9 mouse cellular contexts compared by ENCODE assay signal in the genomic region with DNA sequence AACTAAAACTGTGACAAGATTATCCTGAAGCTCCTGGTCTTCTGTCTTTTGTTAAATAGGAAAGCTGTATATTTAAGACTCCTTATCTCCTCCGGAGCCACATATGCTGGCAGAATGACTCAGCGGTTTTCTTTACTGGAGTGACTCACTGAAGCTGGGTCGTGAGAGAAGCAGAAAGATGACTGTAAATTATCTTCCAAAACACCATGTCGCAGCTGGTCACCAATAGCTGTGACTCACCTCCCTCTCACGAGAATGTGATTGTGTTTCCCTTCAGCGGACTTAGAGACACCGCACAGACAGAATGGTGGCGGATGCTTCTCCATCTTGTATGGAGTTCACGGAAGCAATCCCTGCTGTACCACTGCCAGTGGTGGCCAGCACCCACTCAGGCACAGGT. TPM values are rescaled to one million over a fixed set of nuclear protein-coding genes. Genes with fewer than 3 reads are reported as not detected.
A peak's percentile ranks its signal among the peaks of the same experiment; 100 is the strongest.
DNase-seq lines count a peak whose midpoint lies in the region; ATAC-seq lines count a peak whose summit lies in the region.
"Had no signal": no experiment of that assay in that cellular context is flagged by ENCODE, and none has a peak within 500 bp of the region (broad histone marks: within the 10 kb centered on the region; RNA-seq: fewer than 3 reads in every experiment).

No protein-coding gene starts in this region.

- intact Hi-C loops in left cerebral cortex, postnatal 25 days (cut with DNase I): no loop called here

- DNase-seq in embryo, embryonic 10.5 days (ENCODE audit: low spot score): peak; percentile 36
- no peak for DNase-seq in embryo, embryonic 9.5 days (ENCODE audit: extremely low spot score)
- DNase-seq in urinary bladder, postnatal 36 days (ENCODE audit: low spot score in 2 of 2): peak; percentile 23 to 28
- DNase-seq in urinary bladder, postnatal 4 days (ENCODE audit: low spot score in 2 of 2): no peak
- DNase-seq in left cerebral cortex, postnatal 25 days (ENCODE audit: low spot score in 2 of 2): peak; percentile 57 to 94
- no peak for DNase-seq in thymus, postnatal 10 days (ENCODE audit: low spot score in 2 of 2)

- no peak overlapping the region for H3K9ac ChIP-seq in stomach, embryonic 16.5 days (ENCODE audit: low read length)
- no peak overlapping the region for H3K9ac ChIP-seq in forebrain, embryonic 15.5 days (replicated peaks)
- H3K9ac ChIP-seq: hindbrain, embryonic 15.5 days had no signal

- peak; percentile 37; the same call in 1 of the 2 replicates for ATAC-seq in stomach, embryonic 16.5 days (ENCODE audit: insufficient read depth, low FRiP score)
- no peak for ATAC-seq in forebrain, embryonic 15.5 days (replicated peaks)

- H3K4me1 ChIP-seq in stomach, embryonic 16.5 days (ENCODE audit: control insufficient read depth, insufficient read depth, low read length): no peaks in the 10 kb centered on the region
- H3K4me1 ChIP-seq in forebrain, embryonic 15.5 days: no peaks in the 10 kb centered on the region
- H3K4me1 ChIP-seq: hindbrain, embryonic 15.5 days had no signal

- H3K4me2 ChIP-seq in stomach, embryonic 16.5 days (ENCODE audit: low read depth, low read length): no peak overlapping the region
- H3K4me2 ChIP-seq in forebrain, embryonic 15.5 days (replicated peaks): no peak overlapping the region
- H3K4me2 ChIP-seq: hindbrain, embryonic 15.5 days had no signal

- no peaks in the 10 kb centered on the region for H3K27me3 ChIP-seq in stomach, embryonic 16.5 days (ENCODE audit: control insufficient read depth, insufficient read depth, low read length)
- no peaks in the 10 kb centered on the region for H3K27me3 ChIP-seq in forebrain, embryonic 15.5 days
- H3K27me3 ChIP-seq: hindbrain, embryonic 15.5 days had no signal

- WGBS in stomach, embryonic 16.5 days: 58% methylated on average over 9 of the region's 9 CpGs
- 89% methylated on average over 9 of the region's 9 CpGs for WGBS in forebrain, embryonic 15.5 days

- no peak overlapping the region for H3K4me3 ChIP-seq in stomach, embryonic 16.5 days (replicated peaks; ENCODE audit: low read length)
- no peak overlapping the region for H3K4me3 ChIP-seq in forebrain, embryonic 15.5 days
- H3K4me3 ChIP-seq: hindbrain, embryonic 15.5 days had no signal

- no peaks in the 10 kb centered on the region for H3K36me3 ChIP-seq in stomach, embryonic 16.5 days (ENCODE audit: control insufficient read depth, insufficient read depth, low read length)
- no peaks in the 10 kb centered on the region for H3K36me3 ChIP-seq in forebrain, embryonic 15.5 days
- H3K36me3 ChIP-seq: hindbrain, embryonic 15.5 days had no signal

- no peak overlapping the region for H3K27ac ChIP-seq in stomach, embryonic 16.5 days (ENCODE audit: low read length)
- H3K27ac ChIP-seq in forebrain, embryonic 15.5 days (replicated peaks): no peak overlapping the region
- H3K27ac ChIP-seq: hindbrain, embryonic 15.5 days had no signal

- H3K9me3 ChIP-seq in stomach, embryonic 16.5 days (replicated peaks; ENCODE audit: control insufficient read depth, low read length): no peaks in the 10 kb centered on the region
- H3K9me3 ChIP-seq in forebrain, embryonic 15.5 days: no peaks in the 10 kb centered on the region
- H3K9me3 ChIP-seq: hindbrain, embryonic 15.5 days had no signal

RNA-seq across cellular contexts. Expression of a gene that starts 30.6 kb away (rescaled TPM):
- 10 to 100 TPM; 44.2 to 46.7 TPM for total RNA-seq in left cerebral cortex, postnatal 25 days (2021)
- polyA plus RNA-seq in stomach, embryonic 16.5 days (2015; fragmentation: Nextera tagmentation; extraction: Ambion mirVana): 73.9 and 93.6 TPM in 2 replicates
- 105 and 106 TPM in 2 replicates for polyA plus RNA-seq in forebrain, embryonic 15.5 days (2015; fragmentation: Nextera tagmentation; extraction: Ambion mirVana)

Comparison
In these comparisons a context has a peak if more than half of its experiments do, and no peak if none do; other contexts are left out.
1. DNase-seq: peak in embryo, embryonic 10.5 days (single experiment), urinary bladder, postnatal 36 days (2 of 2) and left cerebral cortex, postnatal 25 days (2 of 2); none in embryo, embryonic 9.5 days (single experiment), urinary bladder, postnatal 4 days (0 of 2) and thymus, postnatal 10 days (0 of 2).